Mouse (Mus musculus) stomach, embryonic 16.5 days (tissue): ENCODE results near the gene Gnaq. TPM values are rescaled to one million over a fixed set of nuclear protein-coding genes. Genes with fewer than 3 reads are reported as not detected.

Source experiments
- ATAC-seq: fragments of 200-750 bp; cut with Nextera tagmentation; 2 replicates; pipeline ENCODE4 v1.8.0; 2017; ENCODE audit warnings: moderate number of reproducible peaks, moderate TSS enrichment; ENCODE audit not compliant: insufficient read depth, low FRiP score
- H3K27ac ChIP-seq: fragments of 300-500 bp; sonication (generic); 2 replicates; pipeline ENCODE4 v1.5.1; 2014; ENCODE audit warnings: low read length
- H3K27me3 ChIP-seq: fragments of 300-500 bp; sonication (generic); 2 replicates; pipeline ENCODE4 v1.6.1; 2014; ENCODE audit warnings: low read length, control low read depth, mixed read lengths; ENCODE audit not compliant: control insufficient read depth, insufficient read depth
- H3K36me3 ChIP-seq: fragments of 300-500 bp; sonication (generic); 2 replicates; pipeline ENCODE4 v1.6.1; 2014; ENCODE audit warnings: low read length; ENCODE audit not compliant: control insufficient read depth, insufficient read depth
- H3K4me1 ChIP-seq: fragments of 300-500 bp; sonication (generic); 2 replicates; pipeline ENCODE4 v1.6.1; 2014; ENCODE audit warnings: low read length, control low read depth, mixed read lengths; ENCODE audit not compliant: control insufficient read depth, insufficient read depth
- H3K4me2 ChIP-seq: fragments of 300-500 bp; sonication (generic); 2 replicates; pipeline ENCODE4 v1.6.1; 2014; ENCODE audit warnings: low read depth, low read length, mixed read lengths
- H3K4me3 ChIP-seq: fragments of 300-500 bp; sonication (generic); replicated peaks from 2 replicates; pipeline ENCODE4 v1.5.1; 2014; ENCODE audit warnings: mild to moderate bottlenecking, low read length
- H3K9ac ChIP-seq: fragments of 300-500 bp; sonication (generic); 2 replicates; pipeline ENCODE4 v1.6.1; 2014; ENCODE audit warnings: low read length
- H3K9me3 ChIP-seq: fragments of 300-500 bp; sonication (generic); replicated peaks from 2 replicates; pipeline ENCODE4 v1.6.1; 2016; ENCODE audit warnings: low read length, control low read depth; ENCODE audit not compliant: control insufficient read depth
- WGBS: fragments of 180-500 bp; shearing (Covaris S2); extraction: QIAGEN DNeasy Blood & Tissue Kit; methylation state at CpG from one replicate; pipeline ENCODE4 v1.1.7; 2014; 5-methylcytosine and 5-hydroxymethylcytosine counted together
- polyA plus RNA-seq: library from polyadenylated mRNA; unstranded; fragments of >200 nt; fragmentation: Nextera tagmentation; extraction: Ambion mirVana; gene quantifications from 2 replicates; pipeline ENCODE4 v1.2.1, GENCODE M21; 2015

Gene Gnaq
- polyA plus RNA-seq, 1 experiment from 2014 or later = 38.8 TPM

DNA sequence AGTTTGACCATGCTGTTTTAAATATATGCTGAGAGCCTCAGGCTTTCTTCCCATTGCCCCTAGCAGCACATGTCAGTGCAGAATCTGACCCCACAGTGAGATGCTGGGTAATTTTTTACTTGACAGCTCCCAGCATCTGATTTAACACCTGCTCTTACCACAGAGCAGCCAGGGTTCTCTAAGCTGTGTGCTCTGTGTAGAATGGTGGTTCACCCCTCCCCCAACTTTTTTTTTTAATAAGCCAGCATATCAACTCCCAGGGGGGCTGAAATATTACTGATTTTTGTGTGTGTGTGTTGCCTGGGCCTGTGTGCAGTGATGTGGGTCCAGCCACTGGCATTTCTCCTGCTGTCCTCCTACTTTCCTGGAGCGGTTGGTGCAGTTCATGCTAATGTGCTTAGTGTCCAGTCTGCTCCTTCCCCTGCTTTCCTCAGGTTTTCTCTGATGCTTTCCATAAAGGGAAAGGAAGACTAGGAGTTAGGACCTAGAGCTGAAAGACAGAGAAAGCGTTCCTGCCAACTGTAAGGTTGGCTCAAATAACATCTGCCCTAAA lies 159.5 kb downstream of the Gnaq start:
- ATAC-seq = no peak
- Histone ChIP-seq H3K9ac (no peak overlapping the region), H3K27ac (no peak overlapping the region), H3K27me3 (no peaks in the 10 kb centered on the region), H3K9me3 (no peaks in the 10 kb centered on the region), H3K4me2 (no peak overlapping the region), H3K4me3 (no peak overlapping the region), H3K36me3 (no peaks in the 10 kb centered on the region), H3K4me1 (no peaks in the 10 kb centered on the region)
- 74% methylated on average over 2 of the region's 2 CpGs for WGBS

GRCm38 (mm10) chr19:16292978-16293377 lies 160.3 kb downstream of the Gnaq start:
- ATAC-seq = no peak
- Histone ChIP-seq H3K9ac (no peak overlapping the region), H3K27ac (no peak overlapping the region), H3K4me2 (no peak overlapping the region), H3K27me3 (no peaks in the 10 kb centered on the region), H3K4me3 (no peak overlapping the region), H3K36me3 (no peaks in the 10 kb centered on the region), H3K4me1 (no peaks in the 10 kb centered on the region), H3K9me3 (no peaks in the 10 kb centered on the region)
- 96% methylated on average over 1 of the region's 1 CpGs for WGBS

GRCm38 (mm10) chr19:16300413-16300812 lies 167.8 kb downstream of the Gnaq start:
- Histone ChIP-seq H3K9me3 (no peaks in the 10 kb centered on the region), H3K27ac (no peak overlapping the region), H3K9ac (no peak overlapping the region), H3K36me3 (no peaks in the 10 kb centered on the region), H3K4me1 (peaks cover 2% of the 10 kb centered on the region; the same call in 1 of the 2 replicates), H3K4me3 (no peak overlapping the region), H3K27me3 (no peaks in the 10 kb centered on the region), H3K4me2 (no peak overlapping the region)
- ATAC-seq = no peak
- 69% methylated on average over 4 of the region's 4 CpGs for WGBS

DNA sequence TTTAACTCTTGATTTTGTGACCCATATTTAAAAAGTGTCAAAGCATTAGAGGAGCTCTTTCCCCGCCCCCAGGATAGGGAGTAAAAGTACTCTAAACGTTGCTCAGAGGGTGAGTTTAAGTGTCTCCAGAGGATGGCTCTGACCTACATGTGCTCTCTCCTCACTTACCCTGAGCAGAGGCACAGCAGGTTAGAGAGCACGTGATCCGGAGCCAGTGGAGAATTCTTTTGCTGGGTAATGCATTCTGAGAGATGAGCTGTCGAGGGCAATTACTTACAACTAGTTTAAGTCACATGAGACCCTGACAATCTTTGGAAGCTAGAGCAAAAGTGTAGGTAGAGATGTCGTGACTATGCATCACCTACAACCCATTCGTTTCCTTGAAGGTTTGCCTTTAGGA lies 168.7 kb downstream of the Gnaq start:
- WGBS = 60% methylated on average over 7 of the region's 7 CpGs
- H3K4me3 ChIP-seq = no peak overlapping the region

DNA sequence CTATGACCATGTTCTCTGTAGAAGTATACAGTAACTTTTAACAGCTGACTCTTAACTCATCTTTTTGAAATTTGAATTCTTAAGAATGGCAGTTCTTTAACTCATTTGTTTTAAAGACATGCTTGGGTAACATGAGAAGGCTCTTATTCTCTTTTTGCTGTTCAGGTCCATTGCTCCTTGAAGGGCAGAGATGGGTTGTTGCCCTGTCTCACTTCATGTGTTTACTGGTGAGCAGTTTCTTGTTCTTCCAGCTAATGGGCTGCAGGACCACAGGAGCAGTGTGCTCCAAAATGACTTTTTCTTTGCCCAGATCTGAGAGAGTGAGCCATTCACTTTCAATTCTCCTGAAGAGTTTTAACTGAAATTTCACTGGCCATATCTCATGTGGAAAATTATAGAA lies 176.4 kb downstream of the Gnaq start:
- H3K27ac ChIP-seq = no peak overlapping the region
- H3K4me3 ChIP-seq = no peak overlapping the region
- 0 out of 2 replicates have a peak, but pooled peaks cover 3% of the 10 kb centered on the region for H3K4me1 ChIP-seq
- H3K9me3 ChIP-seq = no peaks in the 10 kb centered on the region
- H3K27me3 ChIP-seq = no peaks in the 10 kb centered on the region
- H3K4me2 ChIP-seq = no peak overlapping the region
- ATAC-seq = no peak
- H3K9ac ChIP-seq = no peak overlapping the region
- no peaks in the 10 kb centered on the region for H3K36me3 ChIP-seq

More for the DNA sequence above, 168.7 kb downstream of the Gnaq start:
- no peak overlapping the region for H3K9ac ChIP-seq
- H3K4me2 ChIP-seq = no peak overlapping the region
- no peak overlapping the region for H3K27ac ChIP-seq
- no peaks in the 10 kb centered on the region for H3K27me3 ChIP-seq
- ATAC-seq = no peak
- H3K4me1 ChIP-seq = peaks cover 2% of the 10 kb centered on the region; the same call in 1 of the 2 replicates
- no peaks in the 10 kb centered on the region for H3K36me3 ChIP-seq
- H3K9me3 ChIP-seq = no peaks in the 10 kb centered on the region

GRCm38 (mm10) chr19:16314295-16314821 lies 181.7 kb downstream of the Gnaq start:
- Histone ChIP-seq H3K36me3 (no peaks in the 10 kb centered on the region), H3K9me3 (no peaks in the 10 kb centered on the region), H3K9ac (no peak overlapping the region), H3K27me3 (no peaks in the 10 kb centered on the region), H3K27ac (no peak overlapping the region), H3K4me3 (no peak overlapping the region), H3K4me1 (0 out of 2 replicates have a peak, but pooled peaks cover 3% of the 10 kb centered on the region), H3K4me2 (no peak overlapping the region)
- no peak for ATAC-seq
- 36% methylated on average over 4 of the region's 4 CpGs for WGBS

DNA sequence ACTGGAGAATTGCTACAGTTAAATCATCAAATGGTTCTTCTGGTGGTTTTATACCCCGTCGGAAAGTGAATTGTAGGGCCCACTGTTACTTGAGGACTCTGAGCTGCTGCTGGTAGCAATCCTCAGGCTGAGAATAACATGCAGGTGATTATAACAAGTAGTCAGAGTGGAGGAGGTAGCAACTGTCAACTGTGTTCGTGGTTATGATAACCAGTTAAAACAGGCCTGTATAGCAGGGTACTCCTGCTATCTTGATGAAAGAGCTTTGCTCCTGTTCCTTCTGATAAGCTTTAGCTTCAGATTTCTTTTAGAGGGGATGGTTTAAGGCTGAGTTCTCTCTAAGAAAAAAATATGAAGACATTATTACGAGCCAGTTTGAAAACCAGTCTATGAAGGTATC lies 182.9 kb downstream of the Gnaq start:
- no peaks in the 10 kb centered on the region for H3K9me3 ChIP-seq

GRCm38 (mm10) chr19:16318128-16318811 lies 185.6 kb downstream of the Gnaq start:
- Histone ChIP-seq H3K9ac (no peak overlapping the region), H3K4me1 (no peaks in the 10 kb centered on the region), H3K4me2 (no peak overlapping the region), H3K4me3 (no peak overlapping the region), H3K9me3 (no peaks in the 10 kb centered on the region), H3K27ac (no peak overlapping the region), H3K27me3 (no peaks in the 10 kb centered on the region), H3K36me3 (no peaks in the 10 kb centered on the region)
- ATAC-seq = no peak
- WGBS = 50% methylated on average over 14 of the region's 14 CpGs

More for the DNA sequence above, 182.9 kb downstream of the Gnaq start:
- WGBS = 87% methylated on average over 4 of the region's 4 CpGs
- no peak overlapping the region for H3K9ac ChIP-seq
- no peak overlapping the region for H3K27ac ChIP-seq
- no peak overlapping the region for H3K4me2 ChIP-seq
- H3K4me3 ChIP-seq = no peak overlapping the region
- H3K4me1 ChIP-seq = 0 out of 2 replicates have a peak, but pooled peaks cover 3% of the 10 kb centered on the region
- H3K27me3 ChIP-seq = no peaks in the 10 kb centered on the region
- no peaks in the 10 kb centered on the region for H3K36me3 ChIP-seq
- no peak for ATAC-seq

- 78% methylated on average over 7 of the region's 7 CpGs for WGBS
- ATAC-seq = no peak
- no peaks in the 10 kb centered on the region for H3K36me3 ChIP-seq
- H3K4me2 ChIP-seq = no peak overlapping the region
- no peak overlapping the region for H3K27ac ChIP-seq
- no peak overlapping the region for H3K4me3 ChIP-seq
- H3K4me1 ChIP-seq = no peaks in the 10 kb centered on the region
- no peaks in the 10 kb centered on the region for H3K27me3 ChIP-seq
- no peaks in the 10 kb centered on the region for H3K9me3 ChIP-seq
- H3K9ac ChIP-seq = no peak overlapping the region
Observed at GRCm38 (mm10) chr19:16319986-16320385, 187.4 kb downstream of the Gnaq start.
